ENCODE assay signal across 21 mouse cellular contexts in the genomic region with DNA sequence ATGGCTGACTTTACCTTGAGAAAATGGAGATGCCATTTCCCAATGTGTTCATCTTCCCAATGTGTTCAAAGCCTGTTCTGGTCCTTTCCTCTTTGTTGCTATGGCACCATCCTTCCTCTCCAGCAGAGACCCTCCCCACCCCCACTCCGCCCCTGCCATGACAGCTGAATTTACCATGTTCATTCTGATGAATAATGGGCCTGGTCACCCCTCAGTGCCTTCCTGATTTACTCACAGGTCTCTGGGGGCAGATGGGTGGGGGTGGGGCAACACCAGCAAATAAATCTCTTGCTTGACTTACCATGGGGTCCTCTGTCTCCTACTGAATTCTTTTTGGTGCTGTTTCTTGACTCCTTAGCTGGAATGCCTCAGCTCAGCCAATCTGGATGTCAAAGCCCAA.
DNase-seq lines count a peak whose midpoint lies in the region; ATAC-seq and TF ChIP-seq lines count a peak whose summit lies in the region.
"Had no signal": no experiment of that assay in that cellular context is flagged by ENCODE, and none has a peak within 500 bp of the region (broad histone marks: within the 10 kb centered on the region; RNA-seq: fewer than 3 reads in every experiment).

No protein-coding gene starts in this region.

- H3K27ac ChIP-seq in kidney, embryonic 14.5 days (ENCODE audit: low read depth, low read length) = no peak overlapping the region
- 0 out of 2 replicates have a peak overlapping the region, but pooled peaks have one; percentile 9 for H3K27ac ChIP-seq in midbrain, embryonic 13.5 days
- no peak overlapping the region for H3K27ac ChIP-seq in stomach, postnatal 0 days (replicated peaks)
- H3K27ac ChIP-seq: embryonic facial prominence, embryonic 13.5 days; gastrocnemius, adult 2 months had no signal

- H3K9me3 ChIP-seq in kidney, embryonic 14.5 days (ENCODE audit: control insufficient read depth, low read length) = no peaks in the 10 kb centered on the region
- H3K9me3 ChIP-seq in midbrain, embryonic 13.5 days = no peaks in the 10 kb centered on the region
- H3K9me3 ChIP-seq in stomach, postnatal 0 days (ENCODE audit: control insufficient read depth, low read length) = no peaks in the 10 kb centered on the region
- H3K9me3 ChIP-seq: embryonic facial prominence, embryonic 13.5 days; heart, embryonic 12.5 days had no signal

- no peaks in the 10 kb centered on the region for H3K4me1 ChIP-seq in kidney, embryonic 14.5 days (ENCODE audit: control insufficient read depth, insufficient read depth, low read length)
- H3K4me1 ChIP-seq in midbrain, embryonic 13.5 days (replicated peaks) = peaks cover 13% of the 10 kb centered on the region
- H3K4me1 ChIP-seq in stomach, postnatal 0 days (replicated peaks; ENCODE audit: control insufficient read depth, insufficient read depth) = no peaks in the 10 kb centered on the region
- H3K4me1 ChIP-seq: embryonic facial prominence, embryonic 13.5 days; heart, embryonic 12.5 days had no signal

- ATAC-seq in kidney, embryonic 14.5 days (ENCODE audit: low FRiP score, low TSS enrichment) = peak; percentile 85
- ATAC-seq in midbrain, embryonic 13.5 days = peak; percentile 63; the same call in 1 of the 2 replicates
- ATAC-seq in stomach, postnatal 0 days (ENCODE audit: low FRiP score, low TSS enrichment) = no peak
- no peak for ATAC-seq in frontal cortex, adult (ENCODE audit: low TSS enrichment)
- ATAC-seq: forebrain, embryonic 16.5 days; intestine, embryonic 16.5 days had no signal

- no peak overlapping the region for H3K4me3 ChIP-seq in kidney, embryonic 14.5 days (ENCODE audit: low read length)
- no peak overlapping the region for H3K4me3 ChIP-seq in midbrain, embryonic 13.5 days (replicated peaks)
- H3K4me3 ChIP-seq in stomach, postnatal 0 days (ENCODE audit: low read depth, low read length) = no peak overlapping the region
- H3K4me3 ChIP-seq: embryonic facial prominence, embryonic 13.5 days; gastrocnemius, adult 2 months; heart, embryonic 12.5 days had no signal

- no peak overlapping the region for H3K9ac ChIP-seq in kidney, embryonic 14.5 days (ENCODE audit: low read depth, low read length)
- no peak overlapping the region for H3K9ac ChIP-seq in midbrain, embryonic 13.5 days (replicated peaks)
- no peak overlapping the region for H3K9ac ChIP-seq in stomach, postnatal 0 days (ENCODE audit: low read length)
- H3K9ac ChIP-seq: embryonic facial prominence, embryonic 13.5 days; heart, embryonic 12.5 days had no signal

- H3K4me2 ChIP-seq in kidney, embryonic 14.5 days (replicated peaks; ENCODE audit: low read depth, low read length) = no peak overlapping the region
- H3K4me2 ChIP-seq in midbrain, embryonic 13.5 days (replicated peaks) = no peak overlapping the region
- H3K4me2 ChIP-seq in stomach, postnatal 0 days (replicated peaks; ENCODE audit: low read depth) = no peak overlapping the region
- H3K4me2 ChIP-seq: embryonic facial prominence, embryonic 13.5 days; heart, embryonic 12.5 days had no signal

- no peak for TF ChIP-seq CTCF in stomach, postnatal 0 days (IDR thresholded peaks at IDR 0.05; ENCODE audit: low read depth)

- H3K27me3 ChIP-seq in kidney, embryonic 14.5 days (ENCODE audit: control insufficient read depth, insufficient read depth, low read length) = no peaks in the 10 kb centered on the region
- no peaks in the 10 kb centered on the region for H3K27me3 ChIP-seq in midbrain, embryonic 13.5 days
- no peaks in the 10 kb centered on the region for H3K27me3 ChIP-seq in stomach, postnatal 0 days (ENCODE audit: control insufficient read depth, insufficient read depth, low read length)
- H3K27me3 ChIP-seq: embryonic facial prominence, embryonic 13.5 days; heart, embryonic 12.5 days had no signal

- no peaks in the 10 kb centered on the region for H3K36me3 ChIP-seq in kidney, embryonic 14.5 days (ENCODE audit: control insufficient read depth, insufficient read depth, low read length)
- no peaks in the 10 kb centered on the region for H3K36me3 ChIP-seq in midbrain, embryonic 13.5 days
- H3K36me3 ChIP-seq in stomach, postnatal 0 days (ENCODE audit: control insufficient read depth, insufficient read depth, low read length) = no peaks in the 10 kb centered on the region
- H3K36me3 ChIP-seq: embryonic facial prominence, embryonic 13.5 days; heart, embryonic 12.5 days had no signal

- TF ChIP-seq EP300 in stomach, postnatal 0 days (optimal IDR thresholded peaks at IDR 0.05) = no peak

- 20% methylated on average over 1 of the region's 1 CpGs for WGBS in kidney, embryonic 14.5 days
- WGBS in midbrain, embryonic 13.5 days = 76% methylated on average over 1 of the region's 1 CpGs
- 83% methylated on average over 1 of the region's 1 CpGs for WGBS in stomach, postnatal 0 days

- no peak for DNase-seq in kidney, postnatal 36 days
- DNase-seq in retina, embryonic 14.5 days (ENCODE audit: low spot score) = peak; percentile 5
- DNase-seq in retina, postnatal 1 day = no peak
- no peak for DNase-seq in frontal cortex, postnatal 10 days (ENCODE audit: low spot score in 2 of 2)
- DNase-seq in stomach, postnatal 0 days (ENCODE audit: low spot score) = no peak
- DNase-seq: adrenal gland, adult 2 months; cerebellum, adult 11 months; cerebellum, postnatal 36 days; gastrocnemius, adult 2 months; heart, postnatal 36 days; kidney, postnatal 25 days; lung, adult 2 months; lung, postnatal 36 days; right cerebral cortex, postnatal 14 days had no signal

Comparison
In these comparisons a context has a peak if more than half of its experiments do, and no peak if none do; other contexts are left out.
1. ATAC-seq: peak in kidney, embryonic 14.5 days (single experiment) and midbrain, embryonic 13.5 days (single experiment); none in stomach, postnatal 0 days (single experiment) and frontal cortex, adult (single experiment).